Mouse (Mus musculus): ENCODE measurements around the gene Cd37. TPM values are rescaled to one million over a fixed set of nuclear protein-coding genes. Genes with fewer than 3 reads are reported as not detected.

Gene Cd37
- total RNA-seq, 4 experiments from 2014 or later: 2.1 to 5.8 (median 3.0) TPM

- peak; percentile 85 for DNase-seq (ENCODE audit: low spot score)
Measured at GRCm38 (mm10) chr7:45204380-45205143, 34.4 kb downstream of the Cd37 start, which contains the start of gene Ccdc155. Gene Ccdc155, minus strand, starts transcription at chr7:45204892.

DNA sequence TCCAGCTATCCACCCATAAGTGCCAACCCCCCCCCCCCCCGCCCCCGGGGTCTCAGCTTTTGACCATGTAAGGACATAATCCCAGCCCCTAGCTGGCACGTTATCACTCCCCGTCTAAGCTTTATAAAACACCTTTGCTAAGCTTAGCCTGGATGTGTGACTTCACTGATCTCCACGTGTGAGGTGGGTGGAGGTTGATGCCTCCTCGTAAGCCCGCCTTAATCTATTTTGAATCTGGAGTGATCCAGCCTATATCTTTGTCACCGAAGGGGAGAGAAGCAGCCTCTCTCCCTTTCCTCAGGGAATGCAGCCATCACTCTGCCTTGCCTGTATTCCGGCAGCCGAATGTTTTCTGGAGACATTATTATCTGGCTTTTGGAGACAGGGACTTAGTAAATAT is 36.3 kb downstream of the Cd37 start:
- DNase-seq (ENCODE audit: low spot score): no peak

DNA sequence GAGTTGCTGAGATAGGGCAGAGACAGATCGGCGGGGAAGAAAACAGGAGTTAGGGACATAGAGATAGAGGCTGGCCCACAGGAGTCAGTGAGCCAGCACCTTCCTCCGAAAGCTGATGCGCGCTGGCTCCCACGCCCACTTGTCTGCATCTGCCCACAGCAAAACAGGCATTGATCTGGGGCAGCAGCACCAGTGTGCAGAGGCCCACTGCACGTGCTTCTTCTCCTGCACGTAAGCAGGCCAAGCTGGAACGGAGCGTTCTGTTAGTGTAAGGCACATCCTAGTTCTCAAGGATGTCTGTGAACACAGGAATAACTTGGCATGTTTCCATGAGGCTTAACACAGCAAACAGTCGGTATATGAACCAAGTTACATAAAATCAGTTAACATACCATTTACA is 40.0 kb downstream of the Cd37 start:
- no peak for DNase-seq (ENCODE audit: low spot score)

DNA sequence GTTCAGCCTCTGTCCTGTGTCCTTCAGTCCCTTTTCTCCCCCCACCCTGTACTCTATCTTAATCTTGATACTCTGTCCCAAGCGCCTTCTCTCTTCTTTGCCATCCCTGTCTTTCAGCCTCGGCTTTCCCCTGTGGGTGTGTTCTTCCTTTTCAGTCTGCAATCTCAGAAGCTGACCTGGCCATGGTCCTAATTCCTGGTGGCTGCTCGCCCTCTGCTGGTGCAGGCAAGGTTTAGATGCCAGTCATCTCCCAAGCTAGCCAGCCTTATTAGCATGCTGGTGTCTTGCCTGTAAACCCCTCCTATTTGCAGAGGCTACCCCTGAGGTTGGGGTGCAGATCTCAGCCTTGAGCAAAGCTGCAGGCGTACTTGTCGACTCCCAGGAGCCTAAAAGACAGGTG is 40.5 kb downstream of the Cd37 start:
- peak; percentile 67 for DNase-seq (ENCODE audit: low spot score)

DNA sequence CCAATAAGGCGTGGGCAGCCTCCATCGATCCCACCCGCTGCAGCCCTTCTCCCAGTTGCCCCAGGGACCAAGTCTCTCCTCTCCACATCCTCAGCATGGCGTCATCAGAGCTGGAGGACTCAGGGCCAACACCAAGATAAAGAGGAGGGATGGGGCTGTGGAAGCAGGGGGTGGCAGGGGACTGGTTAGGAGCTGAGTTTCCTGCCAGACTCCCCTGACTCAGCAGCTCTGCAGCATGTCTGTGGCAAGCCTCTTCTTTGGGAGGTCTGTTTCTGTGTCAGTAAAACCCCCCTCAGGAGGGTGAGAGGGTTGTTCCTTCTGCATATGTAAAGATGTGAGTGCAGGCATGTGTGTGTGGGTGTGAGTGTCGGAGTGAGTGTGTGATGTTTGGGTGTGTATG is 41.9 kb downstream of the Cd37 start:
- DNase-seq (ENCODE audit: low spot score): no peak

GRCm38 (mm10) chr7:45196176-45196535 is 42.8 kb downstream of the Cd37 start:
- no peak for DNase-seq (ENCODE audit: low spot score)

GRCm38 (mm10) chr7:45195341-45196175 is 43.4 kb downstream of the Cd37 start:
- DNase-seq (ENCODE audit: low spot score): no peak

- no peak for DNase-seq (ENCODE audit: low spot score)
Measured at GRCm38 (mm10) chr7:45193871-45194785, 44.8 kb downstream of the Cd37 start.

DNA sequence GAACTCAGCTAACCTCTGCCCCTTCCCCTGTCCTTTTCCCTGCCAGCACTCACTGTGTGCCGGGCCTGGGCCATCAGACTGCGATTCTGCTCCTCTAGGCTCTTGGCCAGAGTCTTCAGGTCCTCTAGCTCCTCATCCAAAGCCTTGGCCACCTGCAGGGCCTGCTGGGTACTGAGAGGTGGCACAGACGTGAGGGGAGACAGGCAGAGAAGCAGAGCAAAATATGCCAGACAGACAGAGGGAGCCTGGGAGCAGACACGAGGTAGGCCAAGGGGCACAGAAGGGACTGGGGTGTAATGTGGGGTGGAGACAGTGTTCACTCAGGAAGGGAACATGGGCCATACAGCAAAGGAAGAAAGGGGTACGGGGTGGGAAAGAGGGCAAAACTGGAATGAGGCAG is 45.5 kb downstream of the Cd37 start:
- DNase-seq (ENCODE audit: low spot score): no peak

GRCm38 (mm10) chr7:45192585-45193310 is 46.2 kb downstream of the Cd37 start:
- no peak for DNase-seq (ENCODE audit: low spot score)

DNA sequence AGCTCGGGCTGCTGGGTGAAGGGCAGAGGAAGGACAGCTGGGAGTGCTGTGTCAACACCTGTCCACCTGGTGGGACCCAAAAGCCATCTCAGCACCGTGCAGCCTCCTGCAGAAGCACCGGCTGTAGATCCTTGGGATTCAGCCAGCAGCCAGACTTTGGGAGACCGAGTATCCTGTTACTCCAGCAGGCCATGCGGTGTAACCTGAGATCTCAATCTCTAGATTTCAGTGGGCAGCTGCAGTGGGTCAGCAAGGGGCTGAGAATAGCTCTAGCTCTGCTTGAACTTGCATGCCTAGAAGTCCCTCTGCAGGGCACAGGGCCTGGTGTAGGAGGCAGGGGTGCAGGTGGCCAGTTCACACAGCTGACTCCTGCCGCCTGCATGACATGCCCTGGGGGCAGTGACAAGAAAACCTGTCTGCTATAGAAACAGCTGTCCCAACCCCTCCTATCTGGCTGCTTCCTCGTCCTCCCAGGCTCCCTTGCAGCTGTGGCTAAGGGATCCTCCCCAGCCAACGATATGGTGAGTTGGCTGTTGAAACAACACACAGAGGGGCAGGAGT is 47.0 kb downstream of the Cd37 start:
- DNase-seq (ENCODE audit: low spot score): no peak

DNA sequence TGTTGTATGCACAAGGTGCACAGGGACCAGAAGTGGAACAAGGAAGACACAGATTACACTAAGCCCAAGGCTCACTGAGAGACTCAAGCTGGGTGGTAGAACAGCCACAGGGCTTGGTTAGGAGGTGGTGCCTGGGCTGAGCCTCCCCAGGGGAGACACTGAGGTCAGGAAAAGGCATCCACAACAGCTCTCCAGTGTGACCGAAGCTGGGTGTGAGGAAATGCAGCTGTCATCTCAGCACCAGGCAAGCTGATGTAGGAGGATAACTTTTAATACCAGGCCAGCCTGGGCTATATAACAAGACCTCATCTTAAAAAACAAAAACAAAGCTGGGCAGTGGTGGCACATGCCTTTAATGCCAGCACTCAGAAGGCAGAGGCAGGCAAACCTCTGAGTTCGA is 47.8 kb downstream of the Cd37 start:
- DNase-seq (ENCODE audit: low spot score): no peak

GRCm38 (mm10) chr7:45190186-45190585 is 48.7 kb downstream of the Cd37 start:
- no peak for DNase-seq (ENCODE audit: low spot score)

GRCm38 (mm10) chr7:45189600-45189999 is 49.3 kb downstream of the Cd37 start:
- DNase-seq (ENCODE audit: low spot score): no peak

- DNase-seq (ENCODE audit: low spot score): no peak
Measured at GRCm38 (mm10) chr7:45185921-45186320, 53.0 kb downstream of the Cd37 start.

- no peak for DNase-seq (ENCODE audit: low spot score)
Measured at GRCm38 (mm10) chr7:45183672-45184071, 55.2 kb downstream of the Cd37 start.

Other genes with a start within 250 kb of the Cd37 start
- gene Irf3, start 241.5 kb downstream of the Cd37 start, total RNA-seq (2022): 10 to 100 TPM; 23.2 to 31.9 (median 27.0) TPM
- 10 to 100 TPM in 3 of 4 experiments, 1 to 10 TPM in 1; 8.6 to 13.5 (median 11.0) TPM for gene Bcl2l12, start 240.4 kb downstream of the Cd37 start, total RNA-seq (2022)
- gene Scaf1, start 222.8 kb downstream of the Cd37 start, total RNA-seq (2022): 10 to 100 TPM; 46.8 to 56.2 (median 49.7) TPM
- gene Rras, start 221.2 kb downstream of the Cd37 start, total RNA-seq (2022): 10 to 100 TPM; 40.2 to 49.8 (median 44.1) TPM
- gene Prr12, start 186.2 kb downstream of the Cd37 start, total RNA-seq (2022): 10 to 100 TPM; 22.4 to 26.3 (median 24.9) TPM
- gene Nosip, start 176.7 kb downstream of the Cd37 start, total RNA-seq (2022): 10 to 100 TPM; 30.6 to 33.8 (median 32.7) TPM
- gene Prrg2, start 176.4 kb downstream of the Cd37 start, total RNA-seq (2022): 1 to 10 TPM; 5.6 to 7.8 (median 6.7) TPM
- 10 to 100 TPM; 17.8 to 27.4 (median 21.4) TPM for gene Rcn3, start 146.9 kb downstream of the Cd37 start, total RNA-seq (2022)
- 10 to 100 TPM; 65.6 to 77.1 (median 67.5) TPM for gene Fcgrt, start 135.3 kb downstream of the Cd37 start, total RNA-seq (2022)
- gene Rps11, start 114.7 kb downstream of the Cd37 start, total RNA-seq (2022): 100 to 1,000 TPM; 572 to 626 (median 604) TPM
- 100 to 1,000 TPM; 580 to 769 (median 686) TPM for gene Rpl13a, start 110.4 kb downstream of the Cd37 start, total RNA-seq (2022)
- 1 to 10 TPM in 1 of 4 experiments, not detected in 3; 1.7 TPM for gene Gm45713, start 102.9 kb downstream of the Cd37 start, total RNA-seq (2022)
- 1 to 10 TPM; 6.1 to 7.9 (median 6.5) TPM for gene Flt3l, start 102.7 kb downstream of the Cd37 start, total RNA-seq (2022)
- 10 to 100 TPM; 40.4 to 50.5 (median 48.0) TPM for gene Pih1d1, start 84.8 kb downstream of the Cd37 start, total RNA-seq (2022)
- gene Aldh16a1, start 84.5 kb downstream of the Cd37 start, total RNA-seq (2022): 10 to 100 TPM; 24.9 to 36.9 (median 29.2) TPM
- gene Slc17a7, start 75.2 kb downstream of the Cd37 start, total RNA-seq (2022): 10 to 100 TPM; 32.0 to 50.7 (median 41.1) TPM
- gene Gfy, start 59.5 kb downstream of the Cd37 start, total RNA-seq (2022): not detected
- gene Pth2, start 58.1 kb downstream of the Cd37 start, total RNA-seq (2022): not detected
- gene Ccdc155, start 34.2 kb downstream of the Cd37 start, total RNA-seq (2022): not detected
- gene Dkkl1, start 27.0 kb downstream of the Cd37 start, total RNA-seq (2022): not detected
- 10 to 100 TPM in 1 of 4 experiments, 1 to 10 TPM in 3; 6.2 to 10.4 (median 8.0) TPM for gene Tead2, start 23.4 kb downstream of the Cd37 start, total RNA-seq (2022)
- gene Slc6a16, start 2.0 kb upstream of the Cd37 start, total RNA-seq (2022): not detected
- gene Slc6a21, start 38.4 kb upstream of the Cd37 start, total RNA-seq (2022): not detected
- gene Trpm4, start 94.7 kb upstream of the Cd37 start, total RNA-seq (2022): 10 to 100 TPM; 23.8 to 36.3 (median 25.4) TPM
- gene Hrc, start 96.2 kb upstream of the Cd37 start, total RNA-seq (2022): 1,000 to 10,000 TPM; 1,032 to 1,216 (median 1,081) TPM
- under 1 TPM; 0.11 to 0.33 (median 0.20) TPM for gene Ppfia3, start 127.9 kb upstream of the Cd37 start, total RNA-seq (2022)
- 1 to 10 TPM; 1.0 to 1.5 (median 1.3) TPM for gene Lin7b, start 131.5 kb upstream of the Cd37 start, total RNA-seq (2022)
- 100 to 1,000 TPM in 1 of 4 experiments, 10 to 100 TPM in 3; 68.3 to 107 (median 86.7) TPM for gene Snrnp70, start 156.6 kb upstream of the Cd37 start, total RNA-seq (2022)
- gene Kcna7, start 166.5 kb upstream of the Cd37 start, total RNA-seq (2022): 1 to 10 TPM; 5.5 to 8.0 (median 6.9) TPM
- under 1 TPM; 0.30 to 0.50 (median 0.36) TPM for gene Ntf5, start 174.6 kb upstream of the Cd37 start, total RNA-seq (2022)
- gene Lhb, start 181.7 kb upstream of the Cd37 start, total RNA-seq (2022): not detected
- 100 to 1,000 TPM; 106 to 122 (median 112) TPM for gene Gys1, start 195.7 kb upstream of the Cd37 start, total RNA-seq (2022)
- 10 to 100 TPM; 23.1 to 31.5 (median 26.8) TPM for gene Ruvbl2, start 199.0 kb upstream of the Cd37 start, total RNA-seq (2022)
- gene Ftl1, start 220.8 kb upstream of the Cd37 start, total RNA-seq (2022): 100 to 1,000 TPM; 164 to 329 (median 254) TPM
- 10 to 100 TPM; 24.3 to 26.9 (median 26.2) TPM for gene Bax, start 227.8 kb upstream of the Cd37 start, total RNA-seq (2022)
- not detected for gene Tulp2, start 242.8 kb upstream of the Cd37 start, total RNA-seq (2022)
- gene Gm45808, start 247.7 kb upstream of the Cd37 start, total RNA-seq (2022): 1 to 10 TPM; 3.8 to 8.5 (median 7.6) TPM
- gene Dhdh, start 249.7 kb upstream of the Cd37 start, total RNA-seq (2022): 10 to 100 TPM; 10.2 to 12.8 (median 11.5) TPM

All from heart, adult 8-10 months (tissue).